Mouse (Mus musculus) hindbrain, embryonic 14.5 days (tissue): ENCODE results near the gene Cd5. TPM values are rescaled to one million over a fixed set of nuclear protein-coding genes. Genes with fewer than 3 reads are reported as not detected.

Experiments
- ATAC-seq: fragments of 200-750 bp; cut with Nextera tagmentation; 2 replicates; pipeline ENCODE4 v1.8.0; 2017; ENCODE audit warnings: moderate number of reproducible peaks, mild to moderate bottlenecking, moderate TSS enrichment, moderate library complexity; ENCODE audit not compliant: low FRiP score
- DNase-seq: peaks from one replicate; pipeline ENCODE4 v3.0.0-alpha.2; 2015; ENCODE audit warnings: low spot score
- H3K27ac ChIP-seq: fragments of 300-500 bp; sonication (generic); 2 replicates; pipeline ENCODE4 v1.5.1; 2014; ENCODE audit warnings: mild to moderate bottlenecking, moderate library complexity
- H3K27me3 ChIP-seq: fragments of 300-500 bp; sonication (generic); 2 replicates; pipeline ENCODE4 v1.6.1; 2014; ENCODE audit warnings: mild to moderate bottlenecking, low read length, mixed read lengths; ENCODE audit not compliant: control insufficient read depth, insufficient read depth
- H3K36me3 ChIP-seq: fragments of 300-500 bp; sonication (generic); replicated peaks from 2 replicates; pipeline ENCODE4 v1.6.1; 2014; ENCODE audit not compliant: control insufficient read depth, insufficient read depth
- H3K4me1 ChIP-seq: fragments of 300-500 bp; sonication (generic); replicated peaks from 2 replicates; pipeline ENCODE4 v1.6.1; 2014; ENCODE audit warnings: antibody characterized with exemption, low read length, mixed read lengths; ENCODE audit not compliant: control insufficient read depth, insufficient read depth
- H3K4me2 ChIP-seq: fragments of 300-500 bp; sonication (generic); replicated peaks from 2 replicates; pipeline ENCODE4 v1.6.1; 2014; ENCODE audit warnings: mild to moderate bottlenecking, moderate library complexity
- H3K4me3 ChIP-seq: fragments of 300-500 bp; sonication (generic); replicated peaks from 2 replicates; pipeline ENCODE4 v1.5.1; 2014; ENCODE audit warnings: mild to moderate bottlenecking, low read length
- H3K9ac ChIP-seq: fragments of 300-500 bp; sonication (generic); 2 replicates; pipeline ENCODE4 v1.6.1; 2014
- H3K9me3 ChIP-seq: fragments of 300-500 bp; sonication (generic); 2 replicates; pipeline ENCODE4 v1.6.1; 2016; ENCODE audit warnings: low read length; ENCODE audit not compliant: control insufficient read depth
- WGBS: fragments of 180-500 bp; shearing (Covaris S2); extraction: QIAGEN DNeasy Blood & Tissue Kit; methylation state at CpG from one replicate; pipeline ENCODE4 v1.1.7; 2014; 5-methylcytosine and 5-hydroxymethylcytosine counted together
- polyA plus RNA-seq: library from polyadenylated mRNA; unstranded; fragments of >200 nt; fragmentation: Nextera tagmentation; extraction: Ambion mirVana; gene quantifications from 2 replicates; pipeline ENCODE4 v1.2.1, GENCODE M21; 2014

The Cd5 gene
- polyA plus RNA-seq, 1 experiment from 2014 or later: 0.31 TPM

GRCm38 (mm10) chr19:10759983-10760831, 21.4 kb upstream of the Cd5 start:
- DNase-seq: no peak
- Histone ChIP-seq H3K27me3 (no peaks in the 10 kb centered on the region), H3K4me2 (no peak overlapping the region), H3K4me1 (peaks cover 6% of the 10 kb centered on the region; the same call in 1 of the 2 replicates), H3K4me3 (no peak overlapping the region), H3K27ac (no peak overlapping the region), H3K36me3 (no peaks in the 10 kb centered on the region), H3K9ac (no peak overlapping the region), H3K9me3 (no peaks in the 10 kb centered on the region)
- no peak for ATAC-seq
- 80% methylated on average over 9 of the region's 9 CpGs for WGBS

- Histone ChIP-seq H3K4me2 (no peak overlapping the region), H3K36me3 (no peaks in the 10 kb centered on the region), H3K4me1 (peaks cover 6% of the 10 kb centered on the region; the same call in 1 of the 2 replicates), H3K4me3 (no peak overlapping the region), H3K9me3 (no peaks in the 10 kb centered on the region), H3K9ac (no peak overlapping the region), H3K27ac (no peak overlapping the region), H3K27me3 (no peaks in the 10 kb centered on the region)
- ATAC-seq (no peak), DNase-seq (no peak)
These were observed 20.7 kb upstream of the Cd5 start for GRCm38 (mm10) chr19:10759525-10759924.

GRCm38 (mm10) chr19:10758708-10759107, 19.9 kb upstream of the Cd5 start:
- H3K27me3 ChIP-seq: no peaks in the 10 kb centered on the region

GRCm38 (mm10) chr19:10757526-10757925, 18.7 kb upstream of the Cd5 start:
- DNase-seq (no peak), ATAC-seq (no peak)
- Histone ChIP-seq H3K4me1 (peaks cover 6% of the 10 kb centered on the region; the same call in 1 of the 2 replicates), H3K27me3 (no peaks in the 10 kb centered on the region), H3K9ac (no peak overlapping the region), H3K36me3 (no peaks in the 10 kb centered on the region), H3K9me3 (no peaks in the 10 kb centered on the region), H3K27ac (no peak overlapping the region), H3K4me2 (no peak overlapping the region), H3K4me3 (no peak overlapping the region)
- WGBS: 85% methylated on average over 2 of the region's 2 CpGs

More at GRCm38 (mm10) chr19:10758708-10759107, 19.9 kb upstream of the Cd5 start:
- WGBS: 38% methylated on average over 6 of the region's 6 CpGs
- Histone ChIP-seq H3K4me3 (no peak overlapping the region), H3K36me3 (no peaks in the 10 kb centered on the region), H3K4me2 (no peak overlapping the region), H3K9ac (no peak overlapping the region), H3K27ac (no peak overlapping the region), H3K4me1 (peaks cover 6% of the 10 kb centered on the region; the same call in 1 of the 2 replicates), H3K9me3 (no peaks in the 10 kb centered on the region)
- DNase-seq (no peak), ATAC-seq (no peak)

GRCm38 (mm10) chr19:10757125-10757524, 18.3 kb upstream of the Cd5 start:
- H3K27me3 ChIP-seq: no peaks in the 10 kb centered on the region
- H3K9ac ChIP-seq: no peak overlapping the region
- no peaks in the 10 kb centered on the region for H3K9me3 ChIP-seq
- H3K36me3 ChIP-seq: no peaks in the 10 kb centered on the region
- no peak for ATAC-seq
- H3K4me2 ChIP-seq: no peak overlapping the region
- no peak overlapping the region for H3K27ac ChIP-seq
- H3K4me1 ChIP-seq: peaks cover 6% of the 10 kb centered on the region; the same call in 1 of the 2 replicates
- no peak overlapping the region for H3K4me3 ChIP-seq
- DNase-seq: no peak

- H3K4me2 ChIP-seq: no peak overlapping the region
- H3K4me3 ChIP-seq: no peak overlapping the region
- H3K36me3 ChIP-seq: no peaks in the 10 kb centered on the region
- no peaks in the 10 kb centered on the region for H3K4me1 ChIP-seq
- no peak overlapping the region for H3K27ac ChIP-seq
- WGBS: 97% methylated on average over 5 of the region's 5 CpGs
- no peaks in the 10 kb centered on the region for H3K27me3 ChIP-seq
- ATAC-seq: no peak
- DNase-seq: no peak
- no peak overlapping the region for H3K9ac ChIP-seq
- no peaks in the 10 kb centered on the region for H3K9me3 ChIP-seq
These were observed 13.8 kb upstream of the Cd5 start for GRCm38 (mm10) chr19:10752646-10753045.

- Histone ChIP-seq H3K27ac (no peak overlapping the region), H3K4me1 (no peaks in the 10 kb centered on the region), H3K4me3 (no peak overlapping the region), H3K27me3 (no peaks in the 10 kb centered on the region), H3K9me3 (no peaks in the 10 kb centered on the region), H3K9ac (no peak overlapping the region), H3K36me3 (no peaks in the 10 kb centered on the region), H3K4me2 (no peak overlapping the region)
- no peak for ATAC-seq
- 88% methylated on average over 6 of the region's 6 CpGs for WGBS
- DNase-seq: no peak
These were observed 13.3 kb upstream of the Cd5 start for GRCm38 (mm10) chr19:10752106-10752505.

GRCm38 (mm10) chr19:10751607-10752006, 12.8 kb upstream of the Cd5 start:
- no peak for ATAC-seq
- no peak overlapping the region for H3K4me3 ChIP-seq
- H3K9ac ChIP-seq: no peak overlapping the region
- H3K36me3 ChIP-seq: no peaks in the 10 kb centered on the region
- no peaks in the 10 kb centered on the region for H3K27me3 ChIP-seq
- no peak for DNase-seq
- no peak overlapping the region for H3K4me2 ChIP-seq
- H3K4me1 ChIP-seq: no peaks in the 10 kb centered on the region
- H3K27ac ChIP-seq: no peak overlapping the region
- no peaks in the 10 kb centered on the region for H3K9me3 ChIP-seq
- 96% methylated on average over 1 of the region's 1 CpGs for WGBS

GRCm38 (mm10) chr19:10750161-10750560, 11.4 kb upstream of the Cd5 start:
- DNase-seq (no peak), ATAC-seq (no peak)
- Histone ChIP-seq H3K27me3 (no peaks in the 10 kb centered on the region), H3K9me3 (no peaks in the 10 kb centered on the region), H3K27ac (no peak overlapping the region), H3K9ac (no peak overlapping the region), H3K36me3 (no peaks in the 10 kb centered on the region), H3K4me2 (no peak overlapping the region), H3K4me3 (no peak overlapping the region), H3K4me1 (no peaks in the 10 kb centered on the region)
- WGBS: 94% methylated on average over 6 of the region's 6 CpGs
